Mouse (Mus musculus) liver, adult 2 months (tissue): ENCODE data around the gene Plp2.

Experiments used
- CTCF ChIP-seq: fragments of 200-500 bp; IDR thresholded peaks from 2 replicates; pipeline ENCODE4 v1.5.1; 2011; ENCODE audit warnings: low read depth, low read length, control low read depth
- POLR2A ChIP-seq: fragments of 200-500 bp; IDR thresholded peaks from 2 replicates; pipeline ENCODE4 v1.6.1; 2011; ENCODE audit warnings: low read length, control low read depth; ENCODE audit not compliant: insufficient read depth; ENCODE audit errors: extremely low read depth

- TF ChIP-seq CTCF: no peak
- TF ChIP-seq POLR2A: no peak
Measured at GRCm38 (mm10) chrX:7665739-7666502, 5.3 kb downstream of the Plp2 start.
